Mouse (Mus musculus): ENCODE data around the gene Slc25a27. TPM values are rescaled to one million over a fixed set of nuclear protein-coding genes. Genes with fewer than 3 reads are reported as not detected.

Slc25a27 gene
- polyA plus RNA-seq, 1 experiment from 2014 or later, result 14.0 TPM

GRCm38 (mm10) chr17:43637146-43637545 is 29.9 kb downstream of the Slc25a27 start:
- Histone ChIP-seq H3K4me2 (ENCODE audit: low read length) (no peak overlapping the region), H3K9me3 (ENCODE audit: control insufficient read depth, low read length) (no peaks in the 10 kb centered on the region), H3K27me3 (replicated peaks; ENCODE audit: control insufficient read depth, insufficient read depth, low read length) (no peaks in the 10 kb centered on the region), H3K4me1 (replicated peaks; ENCODE audit: control insufficient read depth, insufficient read depth, low read length) (no peaks in the 10 kb centered on the region), H3K9ac (ENCODE audit: low read length) (no peak overlapping the region), H3K27ac (ENCODE audit: low read depth) (no peak overlapping the region), H3K36me3 (ENCODE audit: control insufficient read depth, insufficient read depth, low read length) (no peaks in the 10 kb centered on the region), H3K4me3 (ENCODE audit: low read depth, low read length) (no peak overlapping the region)
- DNase-seq (ENCODE audit: low spot score) (no peak), ATAC-seq (replicated peaks; ENCODE audit: low FRiP score, low TSS enrichment, low read depth) (no peak)
- 90% methylated on average over 4 of the region's 4 CpGs for WGBS

DNA sequence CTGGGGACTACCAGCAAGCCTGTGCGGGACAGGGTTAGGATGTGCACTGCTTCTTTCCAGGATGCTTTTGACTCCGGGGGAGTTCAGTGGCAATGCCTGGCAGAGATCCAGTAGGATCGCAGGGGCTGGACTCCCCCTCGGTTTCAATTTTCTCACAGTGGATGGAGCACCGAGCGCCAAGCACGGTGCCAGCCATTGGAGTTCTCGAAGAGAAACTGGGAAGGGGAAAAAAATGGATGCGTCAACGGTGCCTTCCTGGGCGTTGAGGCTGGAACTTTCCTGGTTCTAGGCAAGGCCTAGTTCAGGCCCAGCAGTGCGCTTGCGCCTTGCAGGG is 36.6 kb downstream of the Slc25a27 start:
- Histone ChIP-seq H3K4me1 (replicated peaks; ENCODE audit: control insufficient read depth, insufficient read depth, low read length) (peaks cover 7% of the 10 kb centered on the region; the same call in 1 of the 2 replicates), H3K9ac (ENCODE audit: low read length) (no peak overlapping the region), H3K4me3 (ENCODE audit: low read depth, low read length) (peak overlapping the region; percentile 36; the same call in 1 of the 2 replicates), H3K9me3 (ENCODE audit: control insufficient read depth, low read length) (0 out of 2 replicates have a peak, but pooled peaks cover 3% of the 10 kb centered on the region), H3K4me2 (ENCODE audit: low read length) (peak overlapping the region; percentile 62), H3K36me3 (ENCODE audit: control insufficient read depth, insufficient read depth, low read length) (no peaks in the 10 kb centered on the region), H3K27ac (ENCODE audit: low read depth) (no peak overlapping the region), H3K27me3 (replicated peaks; ENCODE audit: control insufficient read depth, insufficient read depth, low read length) (peaks cover 38% of the 10 kb centered on the region)
- 49% methylated on average over 13 of the region's 13 CpGs for WGBS
- ATAC-seq (replicated peaks; ENCODE audit: low FRiP score, low TSS enrichment, low read depth) (no peak), DNase-seq (ENCODE audit: low spot score) (no peak)

DNA sequence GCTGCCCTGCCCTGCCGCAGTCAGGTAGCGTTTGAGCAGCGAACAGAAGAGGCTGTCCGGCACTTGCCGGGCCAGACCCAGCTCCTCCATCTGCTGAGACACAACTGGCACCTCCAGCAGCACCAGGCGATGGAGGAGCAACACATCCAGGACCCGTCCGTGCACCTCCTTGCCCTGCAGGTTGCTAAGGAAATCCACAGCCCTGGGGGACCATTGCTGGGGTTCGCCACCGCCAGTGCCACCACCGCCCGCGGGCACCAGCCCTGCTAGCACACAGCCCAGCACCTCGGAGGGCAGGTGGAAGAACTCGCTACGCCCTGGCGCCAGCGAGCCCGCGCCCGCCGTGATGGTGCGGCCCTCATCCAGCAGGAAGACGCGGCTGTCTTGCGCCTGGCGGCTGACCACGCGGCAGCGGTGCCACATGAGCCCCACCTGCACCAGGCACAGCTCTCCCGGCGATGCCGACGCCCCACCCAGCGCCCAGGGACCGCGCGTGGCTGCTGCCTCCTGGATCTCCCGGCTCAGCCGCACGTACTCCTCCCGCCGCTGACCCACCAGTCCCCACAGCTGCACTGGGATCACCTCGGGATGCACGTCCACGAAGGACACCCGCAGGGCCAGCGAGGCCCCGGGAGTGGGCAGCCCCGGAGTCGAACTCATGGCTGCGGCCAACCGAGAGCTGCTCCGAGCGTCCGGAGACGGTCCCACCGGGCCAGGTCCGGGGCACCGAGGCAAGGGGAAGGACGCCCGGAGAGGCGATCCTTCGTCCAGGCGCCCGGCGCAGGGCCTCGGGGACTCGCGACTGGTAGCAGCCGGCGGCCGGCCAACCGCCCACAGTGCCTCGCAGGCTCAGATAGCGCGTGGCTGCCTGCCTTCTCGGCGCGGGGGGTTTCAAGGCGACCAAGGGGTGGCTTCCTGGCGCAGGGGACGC is 37.3 kb downstream of the Slc25a27 start, which contains the start of gene Tdrd6:
TSS of gene Tdrd6 (minus strand) at position 804 of the 931 bp plus-strand sequence.
- Histone ChIP-seq H3K36me3 (ENCODE audit: control insufficient read depth, insufficient read depth, low read length) (no peaks in the 10 kb centered on the region), H3K27me3 (replicated peaks; ENCODE audit: control insufficient read depth, insufficient read depth, low read length) (peaks cover 38% of the 10 kb centered on the region), H3K4me3 (ENCODE audit: low read depth, low read length) (peak within 1 kb of the TSS; percentile 36), H3K9me3 (ENCODE audit: control insufficient read depth, low read length) (0 out of 2 replicates have a peak, but pooled peaks cover 3% of the 10 kb centered on the region), H3K4me2 (ENCODE audit: low read length) (peak within 1 kb of the TSS; percentile 62), H3K9ac (ENCODE audit: low read length) (peak within 1 kb of the TSS; percentile 22; the same call in 1 of the 2 replicates), H3K27ac (ENCODE audit: low read depth) (no peak within 1 kb of the TSS), H3K4me1 (replicated peaks; ENCODE audit: control insufficient read depth, insufficient read depth, low read length) (peaks cover 7% of the 10 kb centered on the region; the same call in 1 of the 2 replicates)
- DNase-seq (ENCODE audit: low spot score) (peak; percentile 66), ATAC-seq (replicated peaks; ENCODE audit: low FRiP score, low TSS enrichment, low read depth) (peak; percentile 36; the same call in 1 of the 2 replicates)
- 4% methylated on average over 79 of the region's 83 CpGs for WGBS

DNA sequence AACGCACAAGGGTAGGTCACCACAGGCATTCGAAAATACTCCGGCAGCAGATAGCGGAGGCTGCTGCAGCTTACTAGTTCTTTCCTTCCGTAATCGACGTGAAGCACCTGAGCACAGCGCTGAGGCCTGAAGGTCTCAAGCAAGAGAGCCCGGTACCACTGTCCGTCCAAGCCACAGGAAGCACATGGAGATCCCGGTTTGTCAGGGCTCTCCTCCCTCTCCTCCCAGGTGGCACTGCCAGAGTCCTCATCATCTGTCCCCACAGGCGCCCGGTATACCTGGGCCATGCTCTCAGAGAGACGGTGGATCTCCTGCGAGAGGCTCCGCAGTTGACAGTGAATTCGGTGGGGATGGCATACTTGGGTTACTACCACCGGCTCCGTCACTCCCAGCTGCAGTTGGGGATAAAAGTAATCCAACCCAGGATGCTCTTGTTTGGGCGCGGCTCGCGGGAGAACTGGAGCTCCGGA is 38.0 kb downstream of the Slc25a27 start:
- Histone ChIP-seq H3K4me3 (ENCODE audit: low read depth, low read length) (peak overlapping the region; percentile 36), H3K27me3 (replicated peaks; ENCODE audit: control insufficient read depth, insufficient read depth, low read length) (peaks cover 38% of the 10 kb centered on the region), H3K4me2 (ENCODE audit: low read length) (peak overlapping the region; percentile 62), H3K27ac (ENCODE audit: low read depth) (no peak overlapping the region), H3K36me3 (ENCODE audit: control insufficient read depth, insufficient read depth, low read length) (no peaks in the 10 kb centered on the region), H3K4me1 (replicated peaks; ENCODE audit: control insufficient read depth, insufficient read depth, low read length) (peaks cover 7% of the 10 kb centered on the region; the same call in 1 of the 2 replicates), H3K9me3 (ENCODE audit: control insufficient read depth, low read length) (0 out of 2 replicates have a peak, but pooled peaks cover 3% of the 10 kb centered on the region), H3K9ac (ENCODE audit: low read length) (no peak overlapping the region)
- ATAC-seq (replicated peaks; ENCODE audit: low FRiP score, low TSS enrichment, low read depth) (no peak), DNase-seq (ENCODE audit: low spot score) (peak; percentile 58)
- WGBS, result 23% methylated on average over 24 of the region's 24 CpGs

DNA sequence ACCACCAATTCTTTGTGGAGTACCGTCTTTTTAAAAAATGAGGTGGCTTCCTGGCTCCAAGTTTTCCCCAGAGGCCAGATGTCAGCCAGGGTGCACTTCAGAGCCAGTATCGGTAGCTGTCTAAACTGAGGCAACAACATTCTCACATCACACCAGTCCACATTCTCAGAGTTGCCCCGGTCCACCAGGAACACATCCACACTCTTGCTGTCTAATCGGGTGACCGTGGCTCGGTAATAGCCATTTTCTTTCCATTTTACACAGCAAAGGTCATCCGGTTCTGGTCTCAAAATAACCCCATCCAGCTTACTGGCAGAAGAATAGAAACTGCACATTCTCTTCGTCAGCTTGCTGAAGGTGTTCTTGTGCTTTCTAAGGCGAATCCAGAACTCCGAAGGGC is 38.8 kb downstream of the Slc25a27 start:
- Histone ChIP-seq H3K27me3 (replicated peaks; ENCODE audit: control insufficient read depth, insufficient read depth, low read length) (peaks cover 38% of the 10 kb centered on the region), H3K9ac (ENCODE audit: low read length) (no peak overlapping the region), H3K4me3 (ENCODE audit: low read depth, low read length) (no peak overlapping the region), H3K4me1 (replicated peaks; ENCODE audit: control insufficient read depth, insufficient read depth, low read length) (peaks cover 7% of the 10 kb centered on the region; the same call in 1 of the 2 replicates), H3K4me2 (ENCODE audit: low read length) (no peak overlapping the region), H3K27ac (ENCODE audit: low read depth) (no peak overlapping the region), H3K36me3 (ENCODE audit: control insufficient read depth, insufficient read depth, low read length) (no peaks in the 10 kb centered on the region), H3K9me3 (ENCODE audit: control insufficient read depth, low read length) (0 out of 2 replicates have a peak, but pooled peaks cover 3% of the 10 kb centered on the region)
- 90% methylated on average over 10 of the region's 10 CpGs for WGBS
- ATAC-seq (replicated peaks; ENCODE audit: low FRiP score, low TSS enrichment, low read depth) (no peak), DNase-seq (ENCODE audit: low spot score) (no peak)

DNA sequence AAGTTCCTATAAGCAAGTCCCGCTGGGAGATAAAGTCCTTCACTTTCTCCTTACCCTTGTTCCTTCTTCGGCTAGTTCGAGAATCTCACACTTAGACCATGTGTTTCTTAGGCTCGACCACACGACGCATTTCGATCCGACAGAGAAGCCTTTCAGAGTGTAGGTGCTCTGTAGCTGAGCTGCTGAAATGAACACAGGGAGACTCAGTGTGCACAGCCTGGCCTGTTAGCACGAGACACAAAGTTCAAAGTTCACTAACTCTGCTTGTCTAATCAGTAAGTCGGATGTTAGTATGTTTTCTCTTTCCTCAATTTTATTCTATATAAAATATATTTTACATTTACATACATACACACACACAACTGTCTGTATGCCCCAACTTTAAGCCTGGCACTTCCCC is 44.9 kb downstream of the Slc25a27 start:
- Histone ChIP-seq H3K27me3 (replicated peaks; ENCODE audit: control insufficient read depth, insufficient read depth, low read length) (no peaks in the 10 kb centered on the region), H3K4me3 (ENCODE audit: low read depth, low read length) (no peak overlapping the region), H3K9ac (ENCODE audit: low read length) (no peak overlapping the region), H3K4me2 (ENCODE audit: low read length) (no peak overlapping the region), H3K9me3 (ENCODE audit: control insufficient read depth, low read length) (no peaks in the 10 kb centered on the region), H3K36me3 (ENCODE audit: control insufficient read depth, insufficient read depth, low read length) (no peaks in the 10 kb centered on the region), H3K27ac (ENCODE audit: low read depth) (no peak overlapping the region), H3K4me1 (replicated peaks; ENCODE audit: control insufficient read depth, insufficient read depth, low read length) (no peaks in the 10 kb centered on the region)
- ATAC-seq (replicated peaks; ENCODE audit: low FRiP score, low TSS enrichment, low read depth) (no peak), DNase-seq (ENCODE audit: low spot score) (no peak)
- WGBS, result 85% methylated on average over 10 of the region's 10 CpGs

DNA sequence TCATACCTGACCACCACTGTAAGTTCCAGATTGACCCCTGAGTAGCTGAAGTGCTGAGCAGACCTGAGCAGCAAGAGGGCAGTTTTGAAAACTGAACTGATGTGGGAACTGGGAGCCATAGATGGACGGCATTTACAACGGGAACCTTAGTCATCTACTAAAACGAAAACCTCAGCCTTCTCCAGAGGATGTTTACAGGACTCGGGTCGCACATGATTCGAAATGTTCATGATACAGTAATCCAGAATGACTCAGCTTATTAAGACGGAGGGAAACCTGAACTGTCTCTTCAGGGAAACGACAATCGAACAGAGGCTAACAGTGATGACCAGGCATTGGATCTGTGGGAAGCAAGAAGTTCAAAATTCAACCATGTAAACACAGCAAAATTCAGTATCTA is 47.9 kb downstream of the Slc25a27 start:
- Histone ChIP-seq H3K36me3 (ENCODE audit: control insufficient read depth, insufficient read depth, low read length) (no peaks in the 10 kb centered on the region), H3K4me3 (ENCODE audit: low read depth, low read length) (no peak overlapping the region), H3K27ac (ENCODE audit: low read depth) (no peak overlapping the region), H3K27me3 (replicated peaks; ENCODE audit: control insufficient read depth, insufficient read depth, low read length) (no peaks in the 10 kb centered on the region), H3K9ac (ENCODE audit: low read length) (no peak overlapping the region), H3K9me3 (ENCODE audit: control insufficient read depth, low read length) (no peaks in the 10 kb centered on the region), H3K4me2 (ENCODE audit: low read length) (no peak overlapping the region), H3K4me1 (replicated peaks; ENCODE audit: control insufficient read depth, insufficient read depth, low read length) (no peaks in the 10 kb centered on the region)
- ATAC-seq (replicated peaks; ENCODE audit: low FRiP score, low TSS enrichment, low read depth) (no peak), DNase-seq (ENCODE audit: low spot score) (no peak)
- 80% methylated on average over 9 of the region's 9 CpGs for WGBS

- H3K36me3 ChIP-seq (ENCODE audit: control insufficient read depth, insufficient read depth, low read length), result no peaks in the 10 kb centered on the region
- no peak for DNase-seq (ENCODE audit: low spot score)
- H3K4me3 ChIP-seq (ENCODE audit: low read depth, low read length), result no peak overlapping the region
- H3K4me2 ChIP-seq (ENCODE audit: low read length), result no peak overlapping the region
- H3K9me3 ChIP-seq (ENCODE audit: control insufficient read depth, low read length), result no peaks in the 10 kb centered on the region
- no peak for ATAC-seq (replicated peaks; ENCODE audit: low FRiP score, low TSS enrichment, low read depth)
- H3K27ac ChIP-seq (ENCODE audit: low read depth), result no peak overlapping the region
- WGBS, result 60% methylated on average over 3 of the region's 3 CpGs
- H3K9ac ChIP-seq (ENCODE audit: low read length), result no peak overlapping the region
- H3K4me1 ChIP-seq (replicated peaks; ENCODE audit: control insufficient read depth, insufficient read depth, low read length), result no peaks in the 10 kb centered on the region
- H3K27me3 ChIP-seq (replicated peaks; ENCODE audit: control insufficient read depth, insufficient read depth, low read length), result no peaks in the 10 kb centered on the region
Observed at GRCm38 (mm10) chr17:43612221-43612620, 54.8 kb downstream of the Slc25a27 start.
